Mouse (Mus musculus) brain, embryonic 14.5 days (tissue): ENCODE results near the gene Flot2.

Source experiments
- CTCF ChIP-seq: fragments of 200-500 bp; IDR thresholded peaks from 2 replicates; pipeline ENCODE4 v1.5.1; 2012; ENCODE audit warnings: inconsistent platforms, mild to moderate bottlenecking, moderate library complexity, borderline replicate concordance; ENCODE audit not compliant: insufficient read depth, insufficient read length; ENCODE audit errors: extremely low read depth
- POLR2A ChIP-seq: fragments of 200-500 bp; IDR thresholded peaks from 2 replicates; pipeline ENCODE4 v1.6.1; 2012; ENCODE audit warnings: mild to moderate bottlenecking, inconsistent platforms, borderline replicate concordance; ENCODE audit not compliant: poor library complexity, insufficient read depth, insufficient read length, severe bottlenecking; ENCODE audit errors: extremely low read depth

- TF ChIP-seq CTCF (no peak), POLR2A (no peak)
These were observed 50.1 kb downstream of the Flot2 start for GRCm38 (mm10) chr11:78087756-78088281.
